Mouse (Mus musculus) myocyte (in vitro differentiated cells): ENCODE measurements around the gene Klhl1. TPM values are rescaled to one million over a fixed set of nuclear protein-coding genes. Genes with fewer than 3 reads are reported as not detected.

Experiments used
- H3K27me3 ChIP-seq: one replicate; pipeline ENCODE4 v1.6.1; 2011; ENCODE audit not compliant: control insufficient read depth, insufficient read depth, insufficient read length
- H3K36me3 ChIP-seq: one replicate; pipeline ENCODE4 v1.6.1; 2011; ENCODE audit not compliant: control insufficient read depth, insufficient read depth
- H3K4me2 ChIP-seq: one replicate; pipeline ENCODE4 v1.6.1; 2011; ENCODE audit warnings: low read depth, control low read depth
- H3K4me3 ChIP-seq: one replicate; pipeline ENCODE4 v1.5.1; 2011; ENCODE audit warnings: mild to moderate bottlenecking, control low read depth, moderate library complexity
- H3K79me2 ChIP-seq: one replicate; pipeline ENCODE4 v1.6.1; 2011; ENCODE audit not compliant: control insufficient read depth, insufficient read depth
- H3ac ChIP-seq: one replicate; pipeline ENCODE4 v1.6.1; 2011; ENCODE audit not compliant: control insufficient read depth, insufficient read length
- CEBPB ChIP-seq: IDR thresholded peaks from 2 replicates; pipeline ENCODE4 v1.6.1; 2011; ENCODE audit warnings: mild to moderate bottlenecking, moderate library complexity; ENCODE audit not compliant: poor library complexity, insufficient read depth, severe bottlenecking
- E2F4 ChIP-seq: IDR thresholded peaks from one replicate; pipeline ENCODE4 v1.6.1; 2011; ENCODE audit warnings: mild to moderate bottlenecking, control low read depth, moderate library complexity; ENCODE audit not compliant: insufficient read depth
- MAX ChIP-seq: IDR thresholded peaks from one replicate; pipeline ENCODE4 v1.6.1; 2011; ENCODE audit warnings: low read depth, mild to moderate bottlenecking, control low read depth
- MYOD1 ChIP-seq, 3 experiments: IDR thresholded peaks; one replicate each; pipeline ENCODE4 v1.6.1; 2011; ENCODE audit warnings: control low read depth in 2 of 3, low read depth in 2 of 3, mild to moderate bottlenecking in 2 of 3, moderate library complexity in 1 of 3; ENCODE audit not compliant: insufficient read length in 2 of 3, control insufficient read depth in 1 of 3
- MYOG ChIP-seq, 3 experiments: IDR thresholded peaks; one replicate each; pipeline ENCODE4 v1.6.1; 2011; ENCODE audit warnings: control low read depth in 2 of 3, low read depth in 2 of 3, mild to moderate bottlenecking in 2 of 3; ENCODE audit not compliant: insufficient read length in 2 of 3, control insufficient read depth in 1 of 3, insufficient read depth in 1 of 3
- POLR2A ChIP-seq: IDR thresholded peaks from one replicate; pipeline ENCODE4 v1.6.1; 2011; ENCODE audit warnings: low read depth, mild to moderate bottlenecking, control low read depth, moderate library complexity; ENCODE audit not compliant: insufficient read length
- POLR2AphosphoS2 ChIP-seq: IDR thresholded peaks from one replicate; pipeline ENCODE4 v1.6.1; 2011; ENCODE audit warnings: low read depth, control low read depth; ENCODE audit not compliant: insufficient read length
- REST ChIP-seq: IDR thresholded peaks from one replicate; pipeline ENCODE4 v1.6.1; 2011; ENCODE audit warnings: mild to moderate bottlenecking, control low read depth, moderate library complexity; ENCODE audit not compliant: insufficient read depth, insufficient read length
- SRF ChIP-seq: IDR thresholded peaks from one replicate; pipeline ENCODE4 v1.6.1; 2011; ENCODE audit warnings: low read depth; ENCODE audit not compliant: control insufficient read depth, insufficient read length
- TCF12 ChIP-seq: IDR thresholded peaks from one replicate; pipeline ENCODE4 v1.6.1; 2011; ENCODE audit warnings: mild to moderate bottlenecking, control low read depth; ENCODE audit not compliant: poor library complexity, insufficient read depth, severe bottlenecking
- TCF3 ChIP-seq: IDR thresholded peaks from one replicate; pipeline ENCODE4 v1.6.1; 2011; ENCODE audit warnings: low read depth, control low read depth; ENCODE audit not compliant: insufficient read length
- USF1 ChIP-seq: IDR thresholded peaks from one replicate; pipeline ENCODE4 v1.6.1; 2011; ENCODE audit warnings: low read depth, mild to moderate bottlenecking, control low read depth, moderate library complexity
- polyA plus RNA-seq: library from polyadenylated mRNA; unstranded; fragments of >200 nt; fragmentation: generic; extraction: Trizol; gene quantifications from one replicate; pipeline ENCODE4 v1.2.1, GENCODE M21; 2012; ENCODE audit warnings: missing spikeins

Gene Klhl1
- polyA plus RNA-seq, 1 experiment, result 0.01 TPM

- TF ChIP-seq POLR2A (no peak), MYOG (IDR thresholded peaks at IDR 0.05; ENCODE audit: control insufficient read depth in 1 of 3, insufficient read depth in 1 of 3, insufficient read length in 2 of 3, low read depth in 2 of 3) (no peak), CEBPB (no peak), REST (no peak), USF1 (no peak), E2F4 (no peak), SRF (no peak), MAX (no peak), POLR2AphosphoS2 (no peak), TCF12 (no peak), TCF3 (no peak), MYOD1 (IDR thresholded peaks at IDR 0.05; ENCODE audit: control insufficient read depth in 1 of 3, insufficient read length in 2 of 3, low read depth in 2 of 3) (no peak)
- Histone ChIP-seq H3K4me2 (no peak overlapping the region), H3K4me3 (no peak overlapping the region), H3K27me3 (no peaks in the 10 kb centered on the region), H3K36me3 (no peaks in the 10 kb centered on the region), H3K79me2 (no peaks in the 10 kb centered on the region), H3ac (no peak overlapping the region)
These were observed 378.7 kb downstream of the Klhl1 start for GRCm38 (mm10) chr14:96140246-96140645.

- Histone ChIP-seq H3K4me2 (no peak overlapping the region), H3K4me3 (no peak overlapping the region), H3ac (no peak overlapping the region), H3K36me3 (no peaks in the 10 kb centered on the region), H3K79me2 (no peaks in the 10 kb centered on the region), H3K27me3 (no peaks in the 10 kb centered on the region)
- TF ChIP-seq MAX, result no peak
- no peak for TF ChIP-seq MYOG (IDR thresholded peaks at IDR 0.05; ENCODE audit: control insufficient read depth in 1 of 3, insufficient read depth in 1 of 3, insufficient read length in 2 of 3, low read depth in 2 of 3)
- TF ChIP-seq POLR2AphosphoS2, result no peak
- no peak for TF ChIP-seq REST
- TF ChIP-seq USF1, result no peak
These were observed 411.5 kb downstream of the Klhl1 start for GRCm38 (mm10) chr14:96107396-96107795.

- no peak overlapping the region for H3K4me3 ChIP-seq
- H3K36me3 ChIP-seq, result no peaks in the 10 kb centered on the region
- no peaks in the 10 kb centered on the region for H3K27me3 ChIP-seq
- H3ac ChIP-seq, result no peak overlapping the region
- no peaks in the 10 kb centered on the region for H3K79me2 ChIP-seq
- TF ChIP-seq POLR2A (no peak), MAX (no peak), E2F4 (no peak), POLR2AphosphoS2 (no peak), REST (no peak), TCF12 (no peak), USF1 (no peak), MYOG (IDR thresholded peaks at IDR 0.05; ENCODE audit: control insufficient read depth in 1 of 3, insufficient read depth in 1 of 3, insufficient read length in 2 of 3, low read depth in 2 of 3) (no peak), SRF (no peak), MYOD1 (IDR thresholded peaks at IDR 0.05; ENCODE audit: control insufficient read depth in 1 of 3, insufficient read length in 2 of 3, low read depth in 2 of 3) (no peak)
- no peak overlapping the region for H3K4me2 ChIP-seq
These were observed 437.2 kb downstream of the Klhl1 start for GRCm38 (mm10) chr14:96081681-96082207.

GRCm38 (mm10) chr14:96065884-96066283 is 453.0 kb downstream of the Klhl1 start:
- no peak overlapping the region for H3K4me3 ChIP-seq
- no peak overlapping the region for H3ac ChIP-seq
- H3K79me2 ChIP-seq, result no peaks in the 10 kb centered on the region
- no peaks in the 10 kb centered on the region for H3K36me3 ChIP-seq
- H3K27me3 ChIP-seq, result no peaks in the 10 kb centered on the region
- no peak overlapping the region for H3K4me2 ChIP-seq
- TF ChIP-seq TCF3, result no peak
- no peak for TF ChIP-seq REST
- TF ChIP-seq MAX, result no peak
